Mouse (Mus musculus) neural tube, embryonic 11.5 days (tissue): ENCODE measurements around the gene Nwd1. TPM values are rescaled to one million over a fixed set of nuclear protein-coding genes. Genes with fewer than 3 reads are reported as not detected.
A peak's percentile ranks its signal among the peaks of the same experiment; 100 is the strongest.

Experiments used
- ATAC-seq: fragments of 200-750 bp; cut with Nextera tagmentation; 2 replicates; pipeline ENCODE4 v1.8.0; 2017; ENCODE audit warnings: moderate number of reproducible peaks, mild to moderate bottlenecking, moderate TSS enrichment, moderate library complexity; ENCODE audit not compliant: insufficient read depth, low FRiP score, low TSS enrichment
- DNase-seq: peaks from one replicate; pipeline ENCODE4 v3.0.0-alpha.2; 2015; ENCODE audit warnings: low spot score
- H3K27ac ChIP-seq: fragments of 300-500 bp; sonication (generic); 2 replicates; pipeline ENCODE4 v1.5.1; 2014; ENCODE audit warnings: low read depth, mild to moderate bottlenecking, low read length
- H3K27me3 ChIP-seq: fragments of 300-500 bp; sonication (generic); 2 replicates; pipeline ENCODE4 v1.6.1; 2014; ENCODE audit warnings: mild to moderate bottlenecking, low read length, mixed read lengths; ENCODE audit not compliant: control insufficient read depth, insufficient read depth
- H3K36me3 ChIP-seq: fragments of 300-500 bp; sonication (generic); 2 replicates; pipeline ENCODE4 v1.6.1; 2014; ENCODE audit warnings: mild to moderate bottlenecking, low read length, moderate library complexity, mixed read lengths; ENCODE audit not compliant: control insufficient read depth, insufficient read depth
- H3K4me1 ChIP-seq: fragments of 300-500 bp; sonication (generic); 2 replicates; pipeline ENCODE4 v1.6.1; 2014; ENCODE audit warnings: low read length, mixed read lengths; ENCODE audit not compliant: control insufficient read depth, insufficient read depth
- H3K4me2 ChIP-seq: fragments of 300-500 bp; sonication (generic); 2 replicates; pipeline ENCODE4 v1.6.1; 2014; ENCODE audit warnings: low read depth, mild to moderate bottlenecking, moderate library complexity
- H3K4me3 ChIP-seq: fragments of 300-500 bp; sonication (generic); 2 replicates; pipeline ENCODE4 v1.5.1; 2014; ENCODE audit warnings: low read depth, low read length
- H3K9ac ChIP-seq: fragments of 300-500 bp; sonication (generic); 2 replicates; pipeline ENCODE4 v1.6.1; 2014; ENCODE audit warnings: mild to moderate bottlenecking, low read length
- H3K9me3 ChIP-seq: fragments of 300-500 bp; sonication (generic); 2 replicates; pipeline ENCODE4 v1.6.1; 2016; ENCODE audit warnings: low read length; ENCODE audit not compliant: control insufficient read depth
- WGBS: fragments of 180-500 bp; shearing (Covaris S2); extraction: QIAGEN DNeasy Blood & Tissue Kit; methylation state at CpG from one replicate; pipeline ENCODE4 v1.1.7; 2014; 5-methylcytosine and 5-hydroxymethylcytosine counted together
- polyA plus RNA-seq: library from polyadenylated mRNA; unstranded; fragments of >200 nt; fragmentation: Nextera tagmentation; extraction: Ambion mirVana; gene quantifications from 2 replicates; pipeline ENCODE4 v1.2.1, GENCODE M21; 2014

Gene Nwd1
- 0.12 and 0.16 TPM in 2 replicates for polyA plus RNA-seq

DNA sequence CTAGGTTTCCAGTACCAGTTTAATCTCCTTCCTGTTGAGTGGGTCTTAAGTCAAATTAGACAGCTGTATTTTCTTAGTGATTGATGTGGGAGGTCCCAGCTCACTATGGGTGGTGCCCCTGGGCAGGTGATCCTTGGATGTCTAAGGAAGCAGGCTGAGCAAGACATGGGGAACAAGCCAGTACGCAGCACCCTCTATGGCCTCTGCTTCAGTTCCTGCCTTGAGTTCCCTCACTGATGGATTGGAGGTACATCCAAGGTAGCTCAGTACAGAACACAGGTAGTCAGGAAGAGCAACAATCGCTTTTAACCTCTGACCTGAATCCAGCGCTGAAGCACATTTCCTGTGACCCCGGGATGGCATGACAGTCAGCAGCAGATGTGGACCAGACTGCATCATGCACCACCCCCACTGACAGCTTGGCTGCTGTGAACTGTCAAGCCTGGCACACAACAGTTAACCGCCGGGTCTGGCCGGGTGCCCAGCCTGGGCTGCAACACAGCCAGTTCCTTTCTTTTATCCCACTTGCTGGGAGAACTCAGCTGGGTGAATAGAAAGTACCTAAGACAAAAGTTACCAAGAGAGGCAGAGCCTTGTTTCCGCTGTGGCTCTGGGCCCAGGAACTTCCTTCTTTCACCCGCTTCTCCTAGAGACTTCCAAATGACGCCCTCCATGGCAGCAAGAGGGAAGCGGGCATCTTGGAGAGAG is at the start of gene Nwd1:
TSS of gene Nwd1 (plus strand) at position 652 of the 708 bp plus-strand sequence.
- Histone ChIP-seq H3K27ac (no peak within 1 kb of the TSS), H3K4me3 (no peak within 1 kb of the TSS), H3K36me3 (no peaks in the 10 kb centered on the region), H3K4me1 (no peaks in the 10 kb centered on the region; the same call in 1 of the 2 replicates), H3K9me3 (no peaks in the 10 kb centered on the region), H3K27me3 (no peaks in the 10 kb centered on the region), H3K4me2 (no peak within 1 kb of the TSS), H3K9ac (no peak within 1 kb of the TSS)
- WGBS, result 72% methylated on average over 11 of the region's 11 CpGs
- ATAC-seq, result peak; percentile 58; the same call in 1 of the 2 replicates
- DNase-seq, result peak; percentile 19

DNA sequence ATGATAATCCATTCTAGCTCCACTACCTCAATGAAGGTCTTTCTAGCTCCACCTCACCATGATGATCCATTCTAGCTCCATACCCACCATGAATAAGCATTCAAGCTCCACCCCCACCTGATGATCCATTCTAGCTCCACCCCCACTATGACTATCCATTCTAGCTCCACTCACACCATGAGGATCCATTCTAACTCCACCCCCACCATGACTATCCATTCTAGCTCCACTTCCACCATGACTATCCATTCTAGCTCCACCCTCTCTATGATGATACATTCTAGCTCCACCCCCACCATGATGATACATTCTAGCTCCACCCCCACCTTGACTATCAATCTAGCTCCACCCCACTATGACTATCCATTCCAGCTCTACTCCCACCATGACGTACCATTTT is 3.6 kb upstream of the Nwd1 start:
- WGBS, result 89% methylated on average over 1 of the region's 1 CpGs
- ATAC-seq, result no peak; the same call in 1 of the 2 replicates
- no peaks in the 10 kb centered on the region for H3K36me3 ChIP-seq
- no peak for DNase-seq
- H3K9me3 ChIP-seq, result no peaks in the 10 kb centered on the region
- H3K9ac ChIP-seq, result no peak overlapping the region
- H3K4me2 ChIP-seq, result no peak overlapping the region
- H3K4me3 ChIP-seq, result no peak overlapping the region
- no peaks in the 10 kb centered on the region; the same call in 1 of the 2 replicates for H3K4me1 ChIP-seq
- no peak overlapping the region for H3K27ac ChIP-seq
- no peaks in the 10 kb centered on the region for H3K27me3 ChIP-seq

DNA sequence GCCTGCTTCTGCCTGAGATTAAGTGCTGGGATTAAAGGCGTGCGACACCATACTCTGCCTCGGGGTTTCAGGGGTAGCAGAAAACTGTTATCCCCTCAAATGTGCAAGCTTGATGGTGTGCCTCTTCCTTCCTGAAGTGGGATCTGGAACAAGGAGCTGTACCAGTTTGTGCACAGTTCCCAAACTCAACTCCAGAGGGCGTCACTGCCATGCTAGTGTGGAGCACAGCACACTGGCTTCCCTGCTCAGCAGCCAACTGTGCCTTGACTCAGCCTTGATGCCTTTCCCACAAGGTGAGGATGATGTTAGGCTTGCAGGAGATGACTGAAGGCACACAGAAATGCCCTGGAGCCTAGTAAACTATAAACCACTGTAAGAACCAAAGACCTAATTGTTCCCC is 1.9 kb upstream of the Nwd1 start:
- Histone ChIP-seq H3K9ac (no peak overlapping the region), H3K27me3 (no peaks in the 10 kb centered on the region), H3K4me3 (no peak overlapping the region), H3K36me3 (no peaks in the 10 kb centered on the region), H3K4me2 (no peak overlapping the region), H3K4me1 (no peaks in the 10 kb centered on the region; the same call in 1 of the 2 replicates), H3K27ac (no peak overlapping the region), H3K9me3 (no peaks in the 10 kb centered on the region)
- ATAC-seq, result no peak
- no peak for DNase-seq
- WGBS, result 61% methylated on average over 4 of the region's 4 CpGs

DNA sequence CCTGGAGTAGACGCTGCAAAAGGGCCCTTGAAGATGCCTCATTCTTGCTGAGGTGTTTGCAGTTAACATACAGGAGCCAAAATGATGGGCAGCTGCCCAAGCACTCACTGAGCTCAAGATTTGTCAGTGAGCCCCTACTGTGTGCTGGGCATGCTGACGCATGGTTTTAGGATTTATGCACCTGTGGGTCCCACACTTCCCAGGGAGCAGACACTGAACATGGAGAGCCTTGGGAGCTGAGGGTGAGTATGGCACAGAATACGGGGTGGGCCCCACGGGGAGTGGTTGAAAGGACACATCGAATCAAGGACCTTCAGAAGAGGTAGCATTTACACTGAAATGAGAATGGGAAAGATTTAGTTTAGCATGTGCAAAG is 245 bp downstream of the Nwd1 start:
- ATAC-seq, result no peak
- Histone ChIP-seq H3K27me3 (no peaks in the 10 kb centered on the region), H3K27ac (no peak overlapping the region), H3K9ac (no peak overlapping the region), H3K4me2 (no peak overlapping the region), H3K36me3 (no peaks in the 10 kb centered on the region), H3K9me3 (no peaks in the 10 kb centered on the region), H3K4me3 (no peak overlapping the region), H3K4me1 (no peaks in the 10 kb centered on the region; the same call in 1 of the 2 replicates)
- DNase-seq, result no peak
- 75% methylated on average over 5 of the region's 5 CpGs for WGBS

DNA sequence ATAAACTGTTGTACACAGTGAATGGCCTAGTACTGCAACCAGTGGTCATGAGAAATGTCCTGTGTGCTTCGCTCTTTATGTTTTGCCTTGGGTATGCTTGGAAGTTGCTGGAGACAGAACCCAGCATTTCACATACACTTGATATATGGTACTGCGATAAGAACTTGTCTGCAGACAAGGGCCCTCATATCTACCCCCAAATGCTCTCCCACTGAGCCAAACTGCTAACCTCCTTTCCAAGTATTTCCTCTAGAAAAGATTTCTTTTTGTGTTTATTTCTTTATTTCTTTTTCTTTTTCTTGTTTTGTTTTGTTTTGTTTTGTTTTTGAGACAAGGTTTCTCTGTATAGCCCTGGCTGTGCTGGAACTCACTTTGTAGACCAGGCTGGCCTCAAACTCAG is 4.2 kb downstream of the Nwd1 start:
- Histone ChIP-seq H3K36me3 (no peaks in the 10 kb centered on the region), H3K27me3 (no peaks in the 10 kb centered on the region), H3K9ac (no peak overlapping the region), H3K4me1 (peaks cover 5% of the 10 kb centered on the region; the same call in 1 of the 2 replicates), H3K27ac (no peak overlapping the region), H3K4me2 (no peak overlapping the region), H3K4me3 (no peak overlapping the region), H3K9me3 (no peaks in the 10 kb centered on the region)
- ATAC-seq (no peak), DNase-seq (no peak)
- 93% methylated on average over 2 of the region's 2 CpGs for WGBS

DNA sequence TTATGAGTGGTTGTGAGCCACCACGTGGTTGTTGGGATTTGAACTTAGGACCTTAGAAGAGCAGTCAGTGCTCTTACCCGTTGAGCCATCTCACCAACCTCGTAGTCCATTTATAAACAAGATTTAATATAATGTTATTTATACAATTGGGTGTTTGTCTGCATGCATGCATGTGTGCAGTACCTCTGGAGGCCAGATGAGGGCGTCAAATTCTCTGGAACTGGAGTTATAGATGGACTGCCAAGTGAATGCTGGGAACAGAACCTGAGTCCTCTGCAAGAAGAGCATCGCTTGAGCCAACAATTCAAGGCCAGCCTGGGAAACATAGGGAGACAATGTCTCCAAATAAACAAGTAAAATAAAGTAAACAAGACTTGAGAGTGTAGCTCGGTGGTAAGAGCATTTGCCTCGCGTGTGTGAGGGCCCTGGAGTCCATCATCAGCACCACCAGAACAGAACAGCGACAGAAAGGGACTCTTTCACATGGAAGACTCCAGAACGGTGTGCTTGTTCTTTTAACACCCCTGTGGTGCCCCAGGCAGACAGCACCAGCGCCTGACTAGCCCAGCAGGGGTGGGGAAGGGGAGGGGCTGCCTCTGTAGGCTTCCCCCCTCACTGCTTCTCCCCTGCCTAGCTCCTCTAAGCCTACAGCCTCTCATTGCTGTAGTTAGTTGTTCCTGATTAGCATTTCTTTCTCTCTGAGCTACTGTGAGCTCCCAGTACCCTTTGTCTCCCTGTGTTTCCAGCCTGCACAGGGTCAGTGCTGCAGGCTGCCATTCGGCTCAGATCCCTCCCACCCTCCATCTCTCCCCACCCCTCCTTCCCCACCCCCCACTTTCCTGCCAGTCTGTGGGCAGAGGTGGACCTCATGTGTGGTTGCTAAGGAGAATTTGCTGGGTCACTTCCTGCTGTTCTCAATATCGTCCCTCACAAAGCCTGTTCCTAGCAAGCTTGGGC is 8.3 kb downstream of the Nwd1 start:
- WGBS, result 24% methylated on average over 13 of the region's 13 CpGs
- Histone ChIP-seq H3K4me3 (no peak overlapping the region), H3K9ac (peak overlapping the region; percentile 37; the same call in 1 of the 2 replicates), H3K4me2 (peak overlapping the region; percentile 19; the same call in 1 of the 2 replicates), H3K36me3 (no peaks in the 10 kb centered on the region), H3K9me3 (no peaks in the 10 kb centered on the region), H3K27me3 (no peaks in the 10 kb centered on the region), H3K4me1 (0 out of 2 replicates have a peak, but pooled peaks cover 5% of the 10 kb centered on the region), H3K27ac (peak overlapping the region; percentile 67)
- ATAC-seq, result peak; percentile 90
- peak; percentile 75 for DNase-seq

DNA sequence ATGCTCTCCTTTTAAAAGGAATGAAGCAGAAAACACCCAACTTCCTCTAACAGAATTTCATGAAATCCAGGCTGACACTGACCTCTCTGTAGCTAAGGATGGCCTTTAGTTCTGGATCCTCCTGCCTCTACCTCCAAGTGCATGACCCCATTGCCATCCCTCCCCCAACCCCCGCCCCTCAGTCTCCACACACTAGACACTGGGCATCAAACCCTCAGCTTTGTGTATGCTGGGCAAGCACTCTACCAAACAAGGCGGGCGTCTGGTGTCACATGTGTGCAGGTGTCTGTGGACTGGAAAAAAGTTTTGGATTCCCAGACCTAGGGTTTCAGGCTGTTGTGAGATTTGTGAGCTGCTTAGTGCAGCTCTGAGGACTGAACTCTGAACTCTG is 9.0 kb downstream of the Nwd1 start:
- Histone ChIP-seq H3K9me3 (no peaks in the 10 kb centered on the region), H3K4me1 (0 out of 2 replicates have a peak, but pooled peaks cover 5% of the 10 kb centered on the region), H3K4me2 (no peak overlapping the region), H3K36me3 (no peaks in the 10 kb centered on the region), H3K9ac (peak overlapping the region; percentile 37; the same call in 1 of the 2 replicates), H3K27ac (peak overlapping the region; percentile 67; the same call in 1 of the 2 replicates), H3K4me3 (no peak overlapping the region), H3K27me3 (no peaks in the 10 kb centered on the region)
- WGBS, result 65% methylated on average over 3 of the region's 3 CpGs
- DNase-seq (peak; percentile 16), ATAC-seq (peak; percentile 46)

DNA sequence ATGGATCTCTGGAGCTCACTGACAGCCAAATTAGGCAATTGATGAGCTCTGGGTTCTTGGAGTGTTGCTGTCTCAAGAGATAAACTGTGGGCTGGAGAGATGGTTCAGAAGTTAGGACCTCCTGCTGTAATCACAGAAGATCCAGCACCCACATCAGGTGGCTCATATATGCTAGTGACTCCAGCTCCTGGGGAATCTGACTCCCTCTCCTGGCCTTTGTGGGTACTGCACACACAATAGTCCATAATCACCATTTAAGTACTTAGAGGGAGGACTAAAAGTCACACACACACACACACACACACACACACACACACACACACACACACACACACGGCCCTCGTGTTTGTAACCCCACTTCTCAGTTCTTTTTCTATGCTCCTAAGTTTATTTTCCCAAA is 13.5 kb downstream of the Nwd1 start:
- no peak overlapping the region for H3K4me2 ChIP-seq
- 0 out of 2 replicates have a peak, but pooled peaks cover 3% of the 10 kb centered on the region for H3K4me1 ChIP-seq
- 78% methylated on average over 2 of the region's 2 CpGs for WGBS
- H3K9ac ChIP-seq, result no peak overlapping the region
- no peak overlapping the region for H3K4me3 ChIP-seq
- ATAC-seq, result no peak
- no peak overlapping the region for H3K27ac ChIP-seq
- no peaks in the 10 kb centered on the region for H3K36me3 ChIP-seq
- DNase-seq, result no peak
- H3K9me3 ChIP-seq, result no peaks in the 10 kb centered on the region
- no peaks in the 10 kb centered on the region for H3K27me3 ChIP-seq
